Mouse (Mus musculus) B cell, adult 2 months (primary cell): ENCODE data around the gene Ociad2.

ENCODE experiments used
- DNase-seq, 2 experiments: peaks; one replicate each; pipeline ENCODE4 v3.0.0; 2022

Ociad2 gene

GRCm38 (mm10) chr5:73340723-73341235 is at the start of gene Ociad2:
Gene Ociad2, minus strand, starts transcription at chr5:73341028.
- DNase-seq = no peak

GRCm38 (mm10) chr5:73383647-73383970 is 42.8 kb upstream of the Ociad2 start:
- no peak for DNase-seq

- DNase-seq = peak; percentile 80
These were observed 42.2 kb upstream of the Ociad2 start for GRCm38 (mm10) chr5:73382737-73383646.

- no peak for DNase-seq
These were observed 41.2 kb upstream of the Ociad2 start for GRCm38 (mm10) chr5:73381976-73382540.

- no peak for DNase-seq
These were observed 40.7 kb upstream of the Ociad2 start for GRCm38 (mm10) chr5:73381510-73381909.

- DNase-seq = no peak
These were observed 40.0 kb upstream of the Ociad2 start for GRCm38 (mm10) chr5:73380829-73381228.

GRCm38 (mm10) chr5:73379908-73380307 is 39.1 kb upstream of the Ociad2 start:
- peak; percentile 81 to 82 for DNase-seq

GRCm38 (mm10) chr5:73376491-73376890 is 35.7 kb upstream of the Ociad2 start:
- DNase-seq = no peak

- DNase-seq = no peak
These were observed 35.2 kb upstream of the Ociad2 start for GRCm38 (mm10) chr5:73376041-73376440.

- DNase-seq = no peak
These were observed 32.4 kb upstream of the Ociad2 start for GRCm38 (mm10) chr5:73373184-73373583.

- no peak for DNase-seq
These were observed 31.8 kb upstream of the Ociad2 start for GRCm38 (mm10) chr5:73372601-73373000.

GRCm38 (mm10) chr5:73369731-73370130 is 28.9 kb upstream of the Ociad2 start:
- no peak for DNase-seq

GRCm38 (mm10) chr5:73368845-73369447 is 28.1 kb upstream of the Ociad2 start:
- no peak for DNase-seq

GRCm38 (mm10) chr5:73367906-73368305 is 27.1 kb upstream of the Ociad2 start:
- DNase-seq = no peak

GRCm38 (mm10) chr5:73364107-73364864 is 23.5 kb upstream of the Ociad2 start:
- DNase-seq = no peak

GRCm38 (mm10) chr5:73362791-73363190 is 22.0 kb upstream of the Ociad2 start:
- no peak for DNase-seq

- no peak for DNase-seq
These were observed 21.5 kb upstream of the Ociad2 start for GRCm38 (mm10) chr5:73362338-73362737.

GRCm38 (mm10) chr5:73360240-73360639 is 19.4 kb upstream of the Ociad2 start:
- DNase-seq = no peak

GRCm38 (mm10) chr5:73359752-73360141 is 18.9 kb upstream of the Ociad2 start:
- DNase-seq = no peak

- no peak for DNase-seq
These were observed 18.4 kb upstream of the Ociad2 start for GRCm38 (mm10) chr5:73359134-73359751.

GRCm38 (mm10) chr5:73355393-73355792 is 14.6 kb upstream of the Ociad2 start:
- no peak for DNase-seq

GRCm38 (mm10) chr5:73353978-73354377 is 13.2 kb upstream of the Ociad2 start:
- no peak for DNase-seq

GRCm38 (mm10) chr5:73353519-73353918 is 12.7 kb upstream of the Ociad2 start:
- DNase-seq = no peak
